Mouse (Mus musculus): ENCODE measurements around the gene Cacna1c. TPM values are rescaled to one million over a fixed set of nuclear protein-coding genes. Genes with fewer than 3 reads are reported as not detected.

Cacna1c gene
- polyA plus RNA-seq, 1 experiment from 2014 or later: 0.64 TPM

GRCm38 (mm10) chr6:118825400-118825871 is 370.8 kb downstream of the Cacna1c start:
- H3K4me2 ChIP-seq: no peak overlapping the region
- H3K9ac ChIP-seq: no peak overlapping the region
- H3K27me3 ChIP-seq (replicated peaks): no peaks in the 10 kb centered on the region
- H3K4me3 ChIP-seq: no peak overlapping the region
- no peaks in the 10 kb centered on the region for H3K36me3 ChIP-seq
- ATAC-seq: no peak
- no peak overlapping the region for H3K27ac ChIP-seq
- no peaks in the 10 kb centered on the region for H3K9me3 ChIP-seq (replicated peaks)
- H3K4me1 ChIP-seq: peaks cover 5% of the 10 kb centered on the region
- 61% methylated on average over 6 of the region's 6 CpGs for WGBS (ENCODE audit: insufficient replicate concordance)

GRCm38 (mm10) chr6:118821536-118821935 is 374.7 kb downstream of the Cacna1c start:
- no peak overlapping the region for H3K4me2 ChIP-seq
- no peak for ATAC-seq
- H3K36me3 ChIP-seq: no peaks in the 10 kb centered on the region
- 0 out of 2 replicates have a peak, but pooled peaks cover 2% of the 10 kb centered on the region for H3K27me3 ChIP-seq (replicated peaks)
- no peak overlapping the region for H3K27ac ChIP-seq
- H3K9me3 ChIP-seq (replicated peaks): no peaks in the 10 kb centered on the region
- 76% methylated on average over 5 of the region's 5 CpGs for WGBS (ENCODE audit: insufficient replicate concordance)
- no peaks in the 10 kb centered on the region for H3K4me1 ChIP-seq
- no peak overlapping the region for H3K4me3 ChIP-seq
- H3K9ac ChIP-seq: no peak overlapping the region

- no peak for ATAC-seq
- no peak overlapping the region for H3K9ac ChIP-seq
- H3K36me3 ChIP-seq: no peaks in the 10 kb centered on the region
- no peak overlapping the region for H3K27ac ChIP-seq
- no peak overlapping the region for H3K4me3 ChIP-seq
- 68% methylated on average over 7 of the region's 7 CpGs for WGBS (ENCODE audit: insufficient replicate concordance)
- no peak overlapping the region for H3K4me2 ChIP-seq
- 0 out of 2 replicates have a peak, but pooled peaks cover 3% of the 10 kb centered on the region for H3K4me1 ChIP-seq
- H3K9me3 ChIP-seq (replicated peaks): no peaks in the 10 kb centered on the region
- 0 out of 2 replicates have a peak, but pooled peaks cover 5% of the 10 kb centered on the region for H3K27me3 ChIP-seq (replicated peaks)
Measured at GRCm38 (mm10) chr6:118819657-118820056, 376.6 kb downstream of the Cacna1c start.

GRCm38 (mm10) chr6:118817928-118818503 is 378.2 kb downstream of the Cacna1c start:
- no peak for ATAC-seq
- no peak overlapping the region for H3K4me3 ChIP-seq
- H3K27ac ChIP-seq: no peak overlapping the region
- no peaks in the 10 kb centered on the region for H3K9me3 ChIP-seq (replicated peaks)
- 52% methylated on average over 5 of the region's 5 CpGs for WGBS (ENCODE audit: insufficient replicate concordance)
- no peak overlapping the region for H3K9ac ChIP-seq
- H3K4me1 ChIP-seq: 0 out of 2 replicates have a peak, but pooled peaks cover 3% of the 10 kb centered on the region
- no peak overlapping the region for H3K4me2 ChIP-seq
- no peaks in the 10 kb centered on the region for H3K36me3 ChIP-seq
- H3K27me3 ChIP-seq (replicated peaks): 0 out of 2 replicates have a peak, but pooled peaks cover 5% of the 10 kb centered on the region

- WGBS (ENCODE audit: insufficient replicate concordance): 86% methylated on average over 6 of the region's 6 CpGs
- no peak overlapping the region for H3K4me2 ChIP-seq
- no peak overlapping the region for H3K27ac ChIP-seq
- no peak overlapping the region for H3K4me3 ChIP-seq
- H3K4me1 ChIP-seq: 0 out of 2 replicates have a peak, but pooled peaks cover 3% of the 10 kb centered on the region
- H3K9ac ChIP-seq: no peak overlapping the region
- no peaks in the 10 kb centered on the region for H3K9me3 ChIP-seq (replicated peaks)
- H3K27me3 ChIP-seq (replicated peaks): 0 out of 2 replicates have a peak, but pooled peaks cover 9% of the 10 kb centered on the region
- ATAC-seq: no peak
- H3K36me3 ChIP-seq: no peaks in the 10 kb centered on the region
Measured at GRCm38 (mm10) chr6:118816253-118816652, 380.0 kb downstream of the Cacna1c start.

GRCm38 (mm10) chr6:118812556-118812955 is 383.7 kb downstream of the Cacna1c start:
- Histone ChIP-seq H3K27ac (no peak overlapping the region), H3K4me1 (peaks cover 13% of the 10 kb centered on the region), H3K9ac (no peak overlapping the region), H3K36me3 (no peaks in the 10 kb centered on the region), H3K9me3 (replicated peaks) (no peaks in the 10 kb centered on the region), H3K27me3 (replicated peaks) (0 out of 2 replicates have a peak, but pooled peaks cover 12% of the 10 kb centered on the region), H3K4me2 (no peak overlapping the region), H3K4me3 (no peak overlapping the region)
- no peak for ATAC-seq
- 65% methylated on average over 3 of the region's 3 CpGs for WGBS (ENCODE audit: insufficient replicate concordance)

GRCm38 (mm10) chr6:118812007-118812406 is 384.2 kb downstream of the Cacna1c start:
- no peak overlapping the region for H3K4me3 ChIP-seq
- H3K36me3 ChIP-seq: no peaks in the 10 kb centered on the region
- H3K27ac ChIP-seq: no peak overlapping the region
- peaks cover 13% of the 10 kb centered on the region for H3K4me1 ChIP-seq
- WGBS (ENCODE audit: insufficient replicate concordance): 69% methylated on average over 4 of the region's 4 CpGs
- no peak overlapping the region for H3K4me2 ChIP-seq
- 0 out of 2 replicates have a peak, but pooled peaks cover 12% of the 10 kb centered on the region for H3K27me3 ChIP-seq (replicated peaks)
- ATAC-seq: no peak
- no peaks in the 10 kb centered on the region for H3K9me3 ChIP-seq (replicated peaks)
- no peak overlapping the region for H3K9ac ChIP-seq

GRCm38 (mm10) chr6:118810834-118811233 is 385.4 kb downstream of the Cacna1c start:
- H3K9ac ChIP-seq: no peak overlapping the region
- H3K36me3 ChIP-seq: no peaks in the 10 kb centered on the region
- H3K27me3 ChIP-seq (replicated peaks): peaks cover 7% of the 10 kb centered on the region; the same call in 1 of the 2 replicates
- no peak for ATAC-seq
- H3K4me2 ChIP-seq: no peak overlapping the region
- H3K27ac ChIP-seq: no peak overlapping the region
- H3K9me3 ChIP-seq (replicated peaks): no peaks in the 10 kb centered on the region
- H3K4me1 ChIP-seq: peaks cover 13% of the 10 kb centered on the region
- H3K4me3 ChIP-seq: no peak overlapping the region
- WGBS (ENCODE audit: insufficient replicate concordance): 32% methylated on average over 1 of the region's 1 CpGs

- H3K27me3 ChIP-seq (replicated peaks): peaks cover 3% of the 10 kb centered on the region; the same call in 1 of the 2 replicates
- no peak overlapping the region for H3K9ac ChIP-seq
- peaks cover 9% of the 10 kb centered on the region for H3K4me1 ChIP-seq
- H3K9me3 ChIP-seq (replicated peaks): no peaks in the 10 kb centered on the region
- no peak overlapping the region for H3K4me3 ChIP-seq
- no peak for ATAC-seq
- no peaks in the 10 kb centered on the region for H3K36me3 ChIP-seq
- no peak overlapping the region for H3K4me2 ChIP-seq
- no peak overlapping the region for H3K27ac ChIP-seq
- 65% methylated on average over 4 of the region's 4 CpGs for WGBS (ENCODE audit: insufficient replicate concordance)
Measured at GRCm38 (mm10) chr6:118805139-118805538, 391.1 kb downstream of the Cacna1c start.

GRCm38 (mm10) chr6:118802286-118802685 is 393.9 kb downstream of the Cacna1c start:
- Histone ChIP-seq H3K27ac (no peak overlapping the region), H3K27me3 (replicated peaks) (peaks cover 3% of the 10 kb centered on the region; the same call in 1 of the 2 replicates), H3K9me3 (replicated peaks) (no peaks in the 10 kb centered on the region), H3K4me2 (no peak overlapping the region), H3K4me3 (no peak overlapping the region), H3K9ac (no peak overlapping the region), H3K4me1 (no peaks in the 10 kb centered on the region), H3K36me3 (no peaks in the 10 kb centered on the region)
- 61% methylated on average over 11 of the region's 11 CpGs for WGBS (ENCODE audit: insufficient replicate concordance)
- no peak for ATAC-seq

- WGBS (ENCODE audit: insufficient replicate concordance): 85% methylated on average over 4 of the region's 4 CpGs
- no peaks in the 10 kb centered on the region for H3K27me3 ChIP-seq (replicated peaks)
- H3K36me3 ChIP-seq: no peaks in the 10 kb centered on the region
- H3K4me1 ChIP-seq: no peaks in the 10 kb centered on the region
- H3K4me3 ChIP-seq: no peak overlapping the region
- H3K9ac ChIP-seq: no peak overlapping the region
- no peak overlapping the region for H3K4me2 ChIP-seq
- no peak overlapping the region for H3K27ac ChIP-seq
- no peak for ATAC-seq
- 0 out of 2 replicates have a peak, but pooled peaks cover 4% of the 10 kb centered on the region for H3K9me3 ChIP-seq (replicated peaks)
Measured at GRCm38 (mm10) chr6:118796393-118796792, 399.8 kb downstream of the Cacna1c start.

- no peak overlapping the region for H3K4me3 ChIP-seq
- no peaks in the 10 kb centered on the region for H3K4me1 ChIP-seq
- no peaks in the 10 kb centered on the region for H3K27me3 ChIP-seq (replicated peaks)
- ATAC-seq: no peak
- no peak overlapping the region for H3K4me2 ChIP-seq
- H3K36me3 ChIP-seq: no peaks in the 10 kb centered on the region
- 0 out of 2 replicates have a peak, but pooled peaks cover 4% of the 10 kb centered on the region for H3K9me3 ChIP-seq (replicated peaks)
- H3K9ac ChIP-seq: no peak overlapping the region
- H3K27ac ChIP-seq: no peak overlapping the region
Measured at GRCm38 (mm10) chr6:118795716-118796115, 400.5 kb downstream of the Cacna1c start.

All from liver, embryonic 12.5 days (tissue).